Mouse (Mus musculus): Measurements from ENCODE around the gene Ndufc1. TPM values are rescaled to one million over a fixed set of nuclear protein-coding genes. Genes with fewer than 3 reads are reported as not detected.

The Ndufc1 gene
- polyA plus RNA-seq, 1 experiment: 44.9 TPM

GRCm38 (mm10) chr3:51371826-51372225, 37.0 kb downstream of the Ndufc1 start:
- Histone ChIP-seq H3K4me1 (ENCODE audit: control insufficient read depth, insufficient read depth, insufficient read length) (no peaks in the 10 kb centered on the region), H3K36me3 (ENCODE audit: control insufficient read depth, insufficient read depth, low read length) (no peaks in the 10 kb centered on the region), H3K27me3 (ENCODE audit: control insufficient read depth, insufficient read depth, low read length) (no peaks in the 10 kb centered on the region), H3K4me3 (ENCODE audit: extremely low read depth, insufficient read depth, insufficient read length) (no peak overlapping the region), H3K27ac (ENCODE audit: insufficient read depth, low read length) (no peak overlapping the region)
- TF ChIP-seq POLR2A (IDR thresholded peaks at IDR 0.05; ENCODE audit: low read depth, low read length) (no peak), CTCF (IDR thresholded peaks at IDR 0.05; ENCODE audit: extremely low read depth, insufficient read depth, insufficient read length, insufficient replicate concordance) (no peak)
- DNase-seq (ENCODE audit: low read depth in 1 of 2, low spot score in 2 of 2): no peak
- 86% methylated on average over 2 of the region's 2 CpGs for WGBS

- TF ChIP-seq POLR2A (IDR thresholded peaks at IDR 0.05; ENCODE audit: low read depth, low read length) (no peak), CTCF (IDR thresholded peaks at IDR 0.05; ENCODE audit: extremely low read depth, insufficient read depth, insufficient read length, insufficient replicate concordance) (no peak)
- no peaks in the 10 kb centered on the region for H3K36me3 ChIP-seq (ENCODE audit: control insufficient read depth, insufficient read depth, low read length)
- no peaks in the 10 kb centered on the region for H3K27me3 ChIP-seq (ENCODE audit: control insufficient read depth, insufficient read depth, low read length)
- no peak overlapping the region for H3K27ac ChIP-seq (ENCODE audit: insufficient read depth, low read length)
- no peak overlapping the region for H3K4me3 ChIP-seq (ENCODE audit: extremely low read depth, insufficient read depth, insufficient read length)
- WGBS: 83% methylated on average over 4 of the region's 4 CpGs
- H3K4me1 ChIP-seq (ENCODE audit: control insufficient read depth, insufficient read depth, insufficient read length): no peaks in the 10 kb centered on the region; the same call in 1 of the 2 replicates
- no peak for DNase-seq (ENCODE audit: low read depth in 1 of 2, low spot score in 2 of 2)
These were observed 40.8 kb downstream of the Ndufc1 start for GRCm38 (mm10) chr3:51368011-51368410.

GRCm38 (mm10) chr3:51366926-51367325, 41.9 kb downstream of the Ndufc1 start:
- WGBS: 89% methylated on average over 4 of the region's 4 CpGs

GRCm38 (mm10) chr3:51365517-51365882, 43.3 kb downstream of the Ndufc1 start:
- Histone ChIP-seq H3K36me3 (ENCODE audit: control insufficient read depth, insufficient read depth, low read length) (no peaks in the 10 kb centered on the region), H3K27ac (ENCODE audit: insufficient read depth, low read length) (no peak overlapping the region), H3K27me3 (ENCODE audit: control insufficient read depth, insufficient read depth, low read length) (no peaks in the 10 kb centered on the region), H3K4me1 (ENCODE audit: control insufficient read depth, insufficient read depth, insufficient read length) (no peaks in the 10 kb centered on the region; the same call in 1 of the 2 replicates), H3K4me3 (ENCODE audit: extremely low read depth, insufficient read depth, insufficient read length) (no peak overlapping the region)
- no peak for DNase-seq (ENCODE audit: low read depth in 1 of 2, low spot score in 2 of 2)
- WGBS: 2% methylated on average over 3 of the region's 3 CpGs
- TF ChIP-seq POLR2A (IDR thresholded peaks at IDR 0.05; ENCODE audit: low read depth, low read length): no peak
- TF ChIP-seq CTCF (IDR thresholded peaks at IDR 0.05; ENCODE audit: extremely low read depth, insufficient read depth, insufficient read length, insufficient replicate concordance): no peak

More at GRCm38 (mm10) chr3:51366926-51367325, 41.9 kb downstream of the Ndufc1 start:
- H3K27me3 ChIP-seq (ENCODE audit: control insufficient read depth, insufficient read depth, low read length): no peaks in the 10 kb centered on the region
- H3K4me3 ChIP-seq (ENCODE audit: extremely low read depth, insufficient read depth, insufficient read length): no peak overlapping the region
- H3K36me3 ChIP-seq (ENCODE audit: control insufficient read depth, insufficient read depth, low read length): no peaks in the 10 kb centered on the region
- H3K4me1 ChIP-seq (ENCODE audit: control insufficient read depth, insufficient read depth, insufficient read length): no peaks in the 10 kb centered on the region; the same call in 1 of the 2 replicates
- TF ChIP-seq CTCF (IDR thresholded peaks at IDR 0.05; ENCODE audit: extremely low read depth, insufficient read depth, insufficient read length, insufficient replicate concordance) (no peak), POLR2A (IDR thresholded peaks at IDR 0.05; ENCODE audit: low read depth, low read length) (no peak)
- DNase-seq (ENCODE audit: low read depth in 1 of 2, low spot score in 2 of 2): no peak
- no peak overlapping the region for H3K27ac ChIP-seq (ENCODE audit: insufficient read depth, low read length)

- H3K27me3 ChIP-seq (ENCODE audit: control insufficient read depth, insufficient read depth, low read length): no peaks in the 10 kb centered on the region
- no peak overlapping the region for H3K27ac ChIP-seq (ENCODE audit: insufficient read depth, low read length)
- TF ChIP-seq POLR2A (IDR thresholded peaks at IDR 0.05; ENCODE audit: low read depth, low read length) (no peak), CTCF (IDR thresholded peaks at IDR 0.05; ENCODE audit: extremely low read depth, insufficient read depth, insufficient read length, insufficient replicate concordance) (peak; percentile 91; the same call in 1 of the 2 replicates)
- DNase-seq (ENCODE audit: low read depth in 1 of 2, low spot score in 2 of 2): peak; percentile 70 to 73
- H3K36me3 ChIP-seq (ENCODE audit: control insufficient read depth, insufficient read depth, low read length): no peaks in the 10 kb centered on the region
- peak overlapping the region; percentile 55; the same call in 1 of the 2 replicates for H3K4me3 ChIP-seq (ENCODE audit: extremely low read depth, insufficient read depth, insufficient read length)
- H3K4me1 ChIP-seq (ENCODE audit: control insufficient read depth, insufficient read depth, insufficient read length): no peaks in the 10 kb centered on the region; the same call in 1 of the 2 replicates
- 8% methylated on average over 31 of the region's 31 CpGs for WGBS
These were observed 43.9 kb downstream of the Ndufc1 start for GRCm38 (mm10) chr3:51364703-51365516.

- Histone ChIP-seq H3K36me3 (ENCODE audit: control insufficient read depth, insufficient read depth, low read length) (no peaks in the 10 kb centered on the region), H3K4me3 (ENCODE audit: extremely low read depth, insufficient read depth, insufficient read length) (no peak overlapping the region), H3K27me3 (ENCODE audit: control insufficient read depth, insufficient read depth, low read length) (no peaks in the 10 kb centered on the region), H3K27ac (ENCODE audit: insufficient read depth, low read length) (no peak overlapping the region), H3K4me1 (ENCODE audit: control insufficient read depth, insufficient read depth, insufficient read length) (no peaks in the 10 kb centered on the region; the same call in 1 of the 2 replicates)
- no peak for TF ChIP-seq POLR2A (IDR thresholded peaks at IDR 0.05; ENCODE audit: low read depth, low read length)
- no peak for TF ChIP-seq CTCF (IDR thresholded peaks at IDR 0.05; ENCODE audit: extremely low read depth, insufficient read depth, insufficient read length, insufficient replicate concordance)
- DNase-seq (ENCODE audit: low read depth in 1 of 2, low spot score in 2 of 2): no peak
- 81% methylated on average over 9 of the region's 9 CpGs for WGBS
These were observed 47.7 kb downstream of the Ndufc1 start for GRCm38 (mm10) chr3:51361066-51361465.
